Mouse (Mus musculus): ENCODE measurements around the gene Uqcr11.

DNA sequence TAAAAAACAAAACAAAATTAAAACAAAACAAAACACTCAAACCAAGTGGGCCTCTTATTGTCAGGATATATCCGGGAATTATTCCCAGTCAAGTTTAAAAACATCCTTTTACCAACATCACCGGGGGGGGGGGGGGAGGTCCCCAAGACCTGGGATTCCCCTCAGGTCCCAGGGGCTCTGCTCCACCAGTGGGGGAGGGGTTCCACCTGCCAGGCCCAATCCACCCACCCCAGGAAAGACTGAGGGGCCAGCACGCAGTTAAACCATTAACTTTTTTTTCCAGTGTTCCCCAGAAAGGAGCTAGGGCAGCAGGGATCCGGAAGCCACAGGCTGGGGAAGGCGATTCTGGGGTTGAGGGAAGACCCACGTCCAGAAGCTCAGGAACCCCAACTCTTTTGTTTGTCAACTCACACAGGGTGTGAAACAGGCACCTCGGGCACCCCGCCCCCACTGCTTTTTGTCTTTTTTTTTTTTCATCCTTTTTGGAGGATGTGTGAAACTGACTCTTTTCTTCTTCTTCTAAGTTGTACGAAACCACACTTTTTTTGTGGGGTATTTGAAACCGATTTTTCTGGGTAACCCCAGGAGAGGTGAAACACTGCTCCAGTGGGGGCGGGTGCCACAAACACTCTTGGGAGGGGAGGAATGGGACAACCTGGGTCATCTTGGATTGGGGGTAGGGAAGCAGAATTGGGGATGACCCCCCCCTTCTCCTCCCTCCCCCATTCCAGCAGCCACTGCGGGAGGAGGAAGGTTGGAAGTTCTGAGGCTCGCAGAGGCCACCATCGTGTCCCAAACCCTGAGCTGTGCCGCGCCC lies 25.1 kb upstream of the Uqcr11 start:
- no peak for TF ChIP-seq CTCF (conservative IDR thresholded peaks at IDR 0.05; ENCODE audit: low read length)
- no peak for TF ChIP-seq POU5F1 (IDR thresholded peaks at IDR 0.05; ENCODE audit: borderline replicate concordance, low read length)

Data from E14TG2a.4 (cell line).